Mouse (Mus musculus): ENCODE data around the gene Gm14443. TPM values are rescaled to one million over a fixed set of nuclear protein-coding genes. Genes with fewer than 3 reads are reported as not detected.
"Not testable (repeated sequence)": the region's sequence is repeated elsewhere in the genome, so short reads cannot be mapped to it uniquely, and the experiment has no call there.

Gm14443 gene
- polyA plus RNA-seq, 1 experiment, result 0.11 TPM

GRCm38 (mm10) chr2:175158642-175159041 is 17.0 kb downstream of the Gm14443 start:
- DNase-seq (ENCODE audit: low read depth in 1 of 2, low spot score in 2 of 2), result no peak
- Histone ChIP-seq H3K36me3 (ENCODE audit: control insufficient read depth, insufficient read depth, low read length) (no peaks in the 10 kb centered on the region), H3K4me3 (ENCODE audit: extremely low read depth, insufficient read depth, insufficient read length) (no peak overlapping the region), H3K4me1 (ENCODE audit: control insufficient read depth, insufficient read depth, insufficient read length) (no peaks in the 10 kb centered on the region), H3K27me3 (ENCODE audit: control insufficient read depth, insufficient read depth, low read length) (no peaks in the 10 kb centered on the region), H3K27ac (ENCODE audit: insufficient read depth, low read length) (no peak overlapping the region)
- WGBS, result 75% methylated on average over 3 of the region's 3 CpGs
- TF ChIP-seq CTCF (IDR thresholded peaks at IDR 0.05; ENCODE audit: extremely low read depth, insufficient read depth, insufficient read length, insufficient replicate concordance), result no peak
- TF ChIP-seq POLR2A (IDR thresholded peaks at IDR 0.05; ENCODE audit: low read depth, low read length), result no peak

GRCm38 (mm10) chr2:175156696-175157095 is 19.0 kb downstream of the Gm14443 start:
- Histone ChIP-seq H3K4me3 (ENCODE audit: extremely low read depth, insufficient read depth, insufficient read length) (no peak overlapping the region), H3K27me3 (ENCODE audit: control insufficient read depth, insufficient read depth, low read length) (no peaks in the 10 kb centered on the region), H3K36me3 (ENCODE audit: control insufficient read depth, insufficient read depth, low read length) (no peaks in the 10 kb centered on the region), H3K27ac (ENCODE audit: insufficient read depth, low read length) (no peak overlapping the region), H3K4me1 (ENCODE audit: control insufficient read depth, insufficient read depth, insufficient read length) (no peaks in the 10 kb centered on the region)
- DNase-seq (ENCODE audit: low read depth in 1 of 2, low spot score in 2 of 2), result no peak
- WGBS, result 93% methylated on average over 13 of the region's 13 CpGs
- no peak for TF ChIP-seq POLR2A (IDR thresholded peaks at IDR 0.05; ENCODE audit: low read depth, low read length)
- TF ChIP-seq CTCF (IDR thresholded peaks at IDR 0.05; ENCODE audit: extremely low read depth, insufficient read depth, insufficient read length, insufficient replicate concordance), result no peak

GRCm38 (mm10) chr2:175141993-175142295 is 33.7 kb downstream of the Gm14443 start, which contains the start of gene Gm14399:
TSS of gene Gm14399 (minus strand) at chr2:175142012.
- not testable (repeated sequence) for H3K36me3 ChIP-seq (ENCODE audit: control insufficient read depth, insufficient read depth, low read length); H3K27me3 ChIP-seq (ENCODE audit: control insufficient read depth, insufficient read depth, low read length); H3K27ac ChIP-seq (ENCODE audit: insufficient read depth, low read length); H3K4me1 ChIP-seq (ENCODE audit: control insufficient read depth, insufficient read depth, insufficient read length); DNase-seq (ENCODE audit: low read depth in 1 of 2, low spot score in 2 of 2)
- H3K4me3 ChIP-seq (ENCODE audit: extremely low read depth, insufficient read depth, insufficient read length), result peak within 1 kb of the TSS; percentile 57
- 0% methylated on average over 1 of the region's 2 CpGs for WGBS

GRCm38 (mm10) chr2:175141118-175141992 is 34.3 kb downstream of the Gm14443 start:
- not testable (repeated sequence) for H3K27ac ChIP-seq (ENCODE audit: insufficient read depth, low read length); H3K27me3 ChIP-seq (ENCODE audit: control insufficient read depth, insufficient read depth, low read length); H3K36me3 ChIP-seq (ENCODE audit: control insufficient read depth, insufficient read depth, low read length); H3K4me1 ChIP-seq (ENCODE audit: control insufficient read depth, insufficient read depth, insufficient read length); DNase-seq (ENCODE audit: low read depth in 1 of 2, low spot score in 2 of 2)
- H3K4me3 ChIP-seq (ENCODE audit: extremely low read depth, insufficient read depth, insufficient read length), result peak overlapping the region; percentile 57
- 3% methylated on average over 25 of the region's 25 CpGs for whole genome bisulfite sequencing

- not testable (repeated sequence) for H3K4me1 ChIP-seq (ENCODE audit: control insufficient read depth, insufficient read depth, insufficient read length); DNase-seq (ENCODE audit: low read depth in 1 of 2, low spot score in 2 of 2); H3K27ac ChIP-seq (ENCODE audit: insufficient read depth, low read length); H3K36me3 ChIP-seq (ENCODE audit: control insufficient read depth, insufficient read depth, low read length); H3K27me3 ChIP-seq (ENCODE audit: control insufficient read depth, insufficient read depth, low read length); H3K4me3 ChIP-seq (ENCODE audit: extremely low read depth, insufficient read depth, insufficient read length)
Measured at GRCm38 (mm10) chr2:175140624-175141023, 35.0 kb downstream of the Gm14443 start.

Other genes with a start within 250 kb of the Gm14443 start
- not detected in 2 replicates for gene Gm14444, start 165.6 kb downstream of the Gm14443 start, polyA plus RNA-seq (2012; rRNA removed)
- gene Gm14393, start 108.1 kb downstream of the Gm14443 start, polyA plus RNA-seq (2012; rRNA removed), result not detected in 2 replicates
- 0.43 and 4.2 TPM in 2 replicates for gene Gm14399, start 33.9 kb downstream of the Gm14443 start, polyA plus RNA-seq (2012; rRNA removed)
- gene Gm14391, start 31.0 kb upstream of the Gm14443 start, polyA plus RNA-seq (2012; rRNA removed), result 1.8 and 2.3 TPM in 2 replicates
- not detected in 2 replicates for gene Gm14440, start 99.3 kb upstream of the Gm14443 start, polyA plus RNA-seq (2012; rRNA removed)
- gene Gm4631, start 162.3 kb upstream of the Gm14443 start, polyA plus RNA-seq (2012; rRNA removed), result 0.69 and 0.98 TPM in 2 replicates
- 0.32 and 0.52 TPM in 2 replicates for gene Zfp968, start 196.6 kb upstream of the Gm14443 start, polyA plus RNA-seq (2012; rRNA removed)

Measured in spleen, adult 2 months (tissue).